Mouse (Mus musculus) limb, embryonic 12.5 days (tissue): Measurements from ENCODE around the gene Taf11. TPM values are rescaled to one million over a fixed set of nuclear protein-coding genes. Genes with fewer than 3 reads are reported as not detected.

Experiments
- ATAC-seq: fragments of 200-750 bp; cut with Nextera tagmentation; 2 replicates; pipeline ENCODE4 v1.8.0; 2017; ENCODE audit warnings: low read depth, moderate TSS enrichment; ENCODE audit not compliant: insufficient number of reproducible peaks, insufficient read depth, low FRiP score, low TSS enrichment
- H3K27ac ChIP-seq: fragments of 300-500 bp; sonication (generic); 2 replicates; pipeline ENCODE4 v1.5.1; 2016; ENCODE audit warnings: mild to moderate bottlenecking, moderate library complexity
- H3K27me3 ChIP-seq: fragments of 300-500 bp; sonication (generic); 2 replicates; pipeline ENCODE4 v1.6.1; 2016; ENCODE audit warnings: mild to moderate bottlenecking, moderate library complexity
- H3K36me3 ChIP-seq: fragments of 300-500 bp; sonication (generic); 2 replicates; pipeline ENCODE4 v1.6.1; 2016; ENCODE audit warnings: mild to moderate bottlenecking, moderate library complexity
- H3K4me1 ChIP-seq: fragments of 300-500 bp; sonication (generic); replicated peaks from 2 replicates; pipeline ENCODE4 v1.6.1; 2016
- H3K4me2 ChIP-seq: fragments of 300-500 bp; sonication (generic); 2 replicates; pipeline ENCODE4 v1.6.1; 2016; ENCODE audit warnings: mild to moderate bottlenecking, moderate library complexity
- H3K4me3 ChIP-seq: fragments of 300-500 bp; sonication (generic); replicated peaks from 2 replicates; pipeline ENCODE4 v1.5.1; 2016; ENCODE audit warnings: mild to moderate bottlenecking
- H3K9ac ChIP-seq: fragments of 300-500 bp; sonication (generic); replicated peaks from 2 replicates; pipeline ENCODE4 v1.6.1; 2016; ENCODE audit warnings: mild to moderate bottlenecking, moderate library complexity
- H3K9me3 ChIP-seq: fragments of 300-500 bp; sonication (generic); 2 replicates; pipeline ENCODE4 v1.6.1; 2016; ENCODE audit warnings: mild to moderate bottlenecking, moderate library complexity
- WGBS: fragments of 180-500 bp; shearing (Covaris S2); methylation state at CpG from one replicate; pipeline ENCODE4 v1.1.7; 2016; 5-methylcytosine and 5-hydroxymethylcytosine counted together
- polyA plus RNA-seq: library from polyadenylated mRNA; unstranded; fragments of >200 nt; fragmentation: Nextera tagmentation; extraction: Ambion mirVana; gene quantifications from 2 replicates; pipeline ENCODE4 v1.2.1, GENCODE M21; 2016

Gene Taf11
- 101 and 115 TPM in 2 replicates for polyA plus RNA-seq

- peaks cover 14% of the 10 kb centered on the region for H3K36me3 ChIP-seq
- peak within 1 kb of the TSS; percentile 97 for H3K4me3 ChIP-seq
- no peaks in the 10 kb centered on the region for H3K27me3 ChIP-seq
- H3K4me2 ChIP-seq = peak within 1 kb of the TSS; percentile 87
- peak within 1 kb of the TSS; percentile 87 for H3K9ac ChIP-seq
- H3K27ac ChIP-seq = peak within 1 kb of the TSS; percentile 88
- H3K9me3 ChIP-seq = no peaks in the 10 kb centered on the region
- H3K4me1 ChIP-seq = peaks cover 31% of the 10 kb centered on the region
- WGBS = 1% methylated on average over 49 of the region's 53 CpGs
- ATAC-seq = peak; percentile 50
Measured at GRCm38 (mm10) chr17:27909622-27910500, at the start of gene Taf11. Taf11 (minus strand) TSS chr17:27909844.

- WGBS = 94% methylated on average over 9 of the region's 9 CpGs
- no peak for ATAC-seq
- H3K4me1 ChIP-seq = peaks cover 22% of the 10 kb centered on the region
- no peaks in the 10 kb centered on the region for H3K9me3 ChIP-seq
- no peak overlapping the region for H3K4me3 ChIP-seq
- no peaks in the 10 kb centered on the region for H3K36me3 ChIP-seq
- H3K4me2 ChIP-seq = no peak overlapping the region
- H3K27me3 ChIP-seq = no peaks in the 10 kb centered on the region
- no peak overlapping the region for H3K27ac ChIP-seq
- no peak overlapping the region for H3K9ac ChIP-seq
Measured at GRCm38 (mm10) chr17:27957649-27958048, 48.0 kb upstream of the Taf11 start.

DNA sequence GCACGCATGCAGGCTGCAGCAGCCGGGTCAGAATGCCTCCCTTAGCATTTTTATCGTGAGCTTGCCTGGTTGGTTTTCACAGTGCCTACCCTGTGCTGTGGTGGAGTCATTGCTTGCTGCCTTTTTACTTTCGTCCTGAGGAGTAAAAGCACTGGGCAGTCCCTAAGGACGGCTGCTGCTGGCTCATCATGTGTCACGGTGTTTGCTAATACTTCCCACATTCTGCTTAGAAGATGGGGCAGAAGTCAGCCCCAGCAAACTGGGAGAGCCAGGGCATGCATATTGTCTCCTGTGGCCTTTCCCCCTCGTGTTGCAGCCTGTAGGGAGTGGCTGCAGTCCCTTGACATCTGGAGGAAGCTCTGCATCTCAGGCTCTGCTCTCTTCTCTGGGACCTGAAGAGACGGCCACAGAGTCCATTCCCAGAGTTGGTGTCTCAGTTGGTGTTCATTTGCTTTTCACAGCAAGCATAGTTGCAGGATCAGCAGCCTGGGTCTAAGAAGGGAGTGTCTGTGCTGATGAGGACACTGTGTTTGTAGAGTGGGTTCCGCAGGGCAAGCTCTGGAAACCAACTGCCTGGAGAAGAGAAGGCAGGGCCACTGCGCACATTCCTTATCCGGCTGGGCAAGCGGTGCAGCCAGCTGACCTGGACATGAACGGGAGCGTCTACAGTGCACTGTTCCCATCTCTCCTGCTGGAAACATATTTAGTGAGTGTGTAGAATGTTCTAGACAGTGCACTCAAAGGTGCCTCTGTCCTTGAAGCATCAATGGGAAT is 45.2 kb upstream of the Taf11 start:
- WGBS = 63% methylated on average over 14 of the region's 14 CpGs
- Histone ChIP-seq H3K9ac (no peak overlapping the region), H3K36me3 (0 out of 2 replicates have a peak, but pooled peaks cover 3% of the 10 kb centered on the region), H3K4me1 (peaks cover 11% of the 10 kb centered on the region), H3K9me3 (no peaks in the 10 kb centered on the region), H3K27me3 (no peaks in the 10 kb centered on the region), H3K4me2 (no peak overlapping the region), H3K4me3 (no peak overlapping the region), H3K27ac (0 out of 2 replicates have a peak overlapping the region, but pooled peaks have one; percentile 35)
- no peak for ATAC-seq

DNA sequence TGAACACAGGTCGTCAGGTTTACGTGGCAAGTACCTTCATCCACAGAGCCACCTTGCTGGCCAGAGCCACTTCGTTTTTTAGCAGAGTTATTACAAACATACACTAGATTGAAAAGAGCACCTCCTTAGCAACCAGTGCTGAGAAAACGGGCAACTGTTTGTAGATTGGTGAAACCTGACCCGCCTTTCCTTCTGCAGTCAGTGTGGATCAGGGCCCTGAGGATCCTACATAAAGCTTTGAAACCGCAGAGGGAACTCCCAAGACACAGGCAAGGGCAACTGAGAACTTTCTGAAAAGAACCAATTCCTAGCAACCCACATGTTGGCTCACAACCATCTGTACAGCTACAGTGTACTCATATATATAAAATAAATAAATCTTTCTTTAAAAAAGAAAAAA is 43.5 kb upstream of the Taf11 start:
- Histone ChIP-seq H3K9ac (no peak overlapping the region), H3K36me3 (0 out of 2 replicates have a peak, but pooled peaks cover 3% of the 10 kb centered on the region), H3K4me3 (no peak overlapping the region), H3K4me2 (no peak overlapping the region), H3K4me1 (peaks cover 8% of the 10 kb centered on the region), H3K27ac (peak overlapping the region; percentile 67), H3K27me3 (no peaks in the 10 kb centered on the region), H3K9me3 (no peaks in the 10 kb centered on the region)
- ATAC-seq = no peak
- WGBS = 48% methylated on average over 6 of the region's 6 CpGs

DNA sequence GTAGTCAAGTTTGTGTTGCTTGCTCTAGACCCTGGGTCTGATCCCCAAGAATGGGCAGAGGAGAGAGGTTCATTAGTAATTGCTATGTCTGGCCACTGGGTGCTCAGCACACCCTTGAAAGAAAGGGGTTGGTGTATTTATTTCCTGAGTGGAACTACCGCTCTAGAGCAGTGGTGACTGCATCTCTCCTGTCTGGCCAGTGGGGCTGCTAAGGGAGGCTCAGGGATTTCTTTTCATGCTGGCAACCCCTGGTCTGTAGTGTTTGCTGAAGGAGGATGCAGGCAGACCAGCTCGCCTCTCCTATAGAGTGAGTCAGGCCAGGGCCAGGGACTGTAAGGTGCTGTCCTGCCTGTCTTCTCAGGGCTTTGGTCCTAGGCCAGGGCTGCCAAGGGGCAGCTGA is 37.5 kb upstream of the Taf11 start:
- WGBS = 81% methylated on average over 2 of the region's 2 CpGs
- H3K4me2 ChIP-seq = no peak overlapping the region
- peak overlapping the region; percentile 96 for H3K27ac ChIP-seq
- no peak overlapping the region for H3K4me3 ChIP-seq
- H3K9me3 ChIP-seq = no peaks in the 10 kb centered on the region
- no peak for ATAC-seq
- H3K9ac ChIP-seq = 0 out of 2 replicates have a peak overlapping the region, but pooled peaks have one; percentile 31
- peaks cover 30% of the 10 kb centered on the region for H3K4me1 ChIP-seq
- H3K36me3 ChIP-seq = 0 out of 2 replicates have a peak, but pooled peaks cover 3% of the 10 kb centered on the region
- no peaks in the 10 kb centered on the region for H3K27me3 ChIP-seq

DNA sequence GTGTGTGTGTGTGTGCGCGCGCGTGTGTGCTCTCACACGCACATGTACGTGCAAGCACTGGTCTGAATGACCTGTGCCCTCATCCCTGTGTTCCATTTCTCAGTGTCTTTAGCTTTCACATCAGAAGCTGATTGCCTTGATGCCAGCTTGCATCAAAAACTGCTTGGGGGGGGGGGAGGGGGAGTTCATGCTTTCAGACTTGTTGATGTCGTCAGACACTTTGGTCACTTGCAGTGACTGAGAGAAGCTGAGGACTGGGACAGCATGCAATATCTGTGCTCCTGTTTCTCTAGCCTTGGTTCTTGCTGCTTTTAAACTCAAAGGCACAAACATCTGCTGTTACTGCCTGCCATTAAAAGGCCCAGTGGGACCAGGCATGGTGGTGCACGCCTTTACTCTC is 36.7 kb upstream of the Taf11 start:
- H3K4me3 ChIP-seq = no peak overlapping the region
- no peaks in the 10 kb centered on the region for H3K9me3 ChIP-seq
- 75% methylated on average over 8 of the region's 8 CpGs for WGBS
- no peaks in the 10 kb centered on the region for H3K27me3 ChIP-seq
- H3K9ac ChIP-seq = no peak overlapping the region
- H3K4me2 ChIP-seq = peak overlapping the region; percentile 20; the same call in 1 of the 2 replicates
- H3K36me3 ChIP-seq = 0 out of 2 replicates have a peak, but pooled peaks cover 3% of the 10 kb centered on the region
- ATAC-seq = no peak
- H3K4me1 ChIP-seq = peaks cover 35% of the 10 kb centered on the region
- peak overlapping the region; percentile 96 for H3K27ac ChIP-seq

- Histone ChIP-seq H3K9me3 (no peaks in the 10 kb centered on the region), H3K4me3 (no peak overlapping the region), H3K4me2 (peak overlapping the region; percentile 20), H3K27me3 (no peaks in the 10 kb centered on the region), H3K9ac (no peak overlapping the region), H3K4me1 (peaks cover 42% of the 10 kb centered on the region), H3K27ac (peak overlapping the region; percentile 96), H3K36me3 (no peaks in the 10 kb centered on the region)
- ATAC-seq = peak; percentile 85
- WGBS = 40% methylated on average over 6 of the region's 6 CpGs
Measured at GRCm38 (mm10) chr17:27945546-27946216, 36.0 kb upstream of the Taf11 start.

GRCm38 (mm10) chr17:27942131-27942530 is 32.5 kb upstream of the Taf11 start:
- Histone ChIP-seq H3K9me3 (no peaks in the 10 kb centered on the region), H3K27me3 (no peaks in the 10 kb centered on the region), H3K4me1 (peaks cover 71% of the 10 kb centered on the region), H3K9ac (no peak overlapping the region), H3K4me3 (no peak overlapping the region), H3K4me2 (no peak overlapping the region), H3K27ac (0 out of 2 replicates have a peak overlapping the region, but pooled peaks have one; percentile 47), H3K36me3 (no peaks in the 10 kb centered on the region)
- ATAC-seq = no peak
- WGBS = 91% methylated on average over 4 of the region's 4 CpGs

GRCm38 (mm10) chr17:27941698-27942097 is 32.1 kb upstream of the Taf11 start:
- Histone ChIP-seq H3K9ac (no peak overlapping the region), H3K4me3 (no peak overlapping the region), H3K9me3 (no peaks in the 10 kb centered on the region), H3K4me1 (peaks cover 71% of the 10 kb centered on the region), H3K27me3 (no peaks in the 10 kb centered on the region), H3K4me2 (no peak overlapping the region), H3K36me3 (no peaks in the 10 kb centered on the region), H3K27ac (peak overlapping the region; percentile 47; the same call in 1 of the 2 replicates)
- ATAC-seq = no peak
- WGBS = 59% methylated on average over 2 of the region's 2 CpGs

DNA sequence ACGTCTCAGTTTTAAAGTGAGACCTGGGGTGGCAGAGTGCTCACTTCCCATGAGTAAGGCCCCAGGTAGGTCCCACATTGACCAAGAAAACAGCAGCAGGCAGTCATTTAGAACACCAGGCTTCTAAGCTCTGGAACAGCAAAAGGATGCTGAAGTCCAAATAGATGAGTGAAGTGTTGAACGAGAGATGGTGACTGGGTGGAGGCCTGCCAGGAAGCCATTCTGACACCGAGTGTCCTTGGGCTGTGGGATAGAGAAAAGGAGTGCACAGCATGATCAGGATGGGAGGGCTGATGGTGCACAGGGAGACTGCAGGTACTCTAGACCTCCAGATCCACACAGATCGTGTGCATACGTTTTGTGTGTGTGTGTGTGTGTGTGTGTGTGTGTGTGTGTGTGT is 31.5 kb upstream of the Taf11 start:
- peak overlapping the region; percentile 89 for H3K27ac ChIP-seq
- H3K36me3 ChIP-seq = no peaks in the 10 kb centered on the region
- no peak overlapping the region for H3K4me3 ChIP-seq
- no peaks in the 10 kb centered on the region for H3K9me3 ChIP-seq
- H3K9ac ChIP-seq = no peak overlapping the region
- no peaks in the 10 kb centered on the region for H3K27me3 ChIP-seq
- H3K4me2 ChIP-seq = no peak overlapping the region
- peaks cover 70% of the 10 kb centered on the region for H3K4me1 ChIP-seq
- no peak for ATAC-seq
- 59% methylated on average over 5 of the region's 5 CpGs for WGBS
